ENCODE assay signal across 9 mouse cellular contexts in genomic region chr4:138404806-138405205, GRCm38 (mm10). TPM values are rescaled to one million over a fixed set of nuclear protein-coding genes. Genes with fewer than 3 reads are reported as not detected.
A peak's percentile ranks its signal among the peaks of the same experiment; 100 is the strongest.
DNase-seq lines count a peak whose midpoint lies in the region; ATAC-seq lines count a peak whose summit lies in the region.
"Had no signal": no experiment of that assay in that cellular context is flagged by ENCODE, and none has a peak within 500 bp of the region (broad histone marks: within the 10 kb centered on the region; RNA-seq: fewer than 3 reads in every experiment).

No protein-coding gene starts in this region.

- H3K9ac ChIP-seq in heart, embryonic 11.5 days (ENCODE audit: low read depth, low read length), result no peak overlapping the region
- no peak overlapping the region for H3K9ac ChIP-seq in midbrain, embryonic 14.5 days (replicated peaks; ENCODE audit: low read length)
- H3K9ac ChIP-seq: neural tube, embryonic 13.5 days had no signal

- no peak overlapping the region for H3K4me2 ChIP-seq in heart, embryonic 11.5 days
- H3K4me2 ChIP-seq in midbrain, embryonic 14.5 days (ENCODE audit: low read length), result no peak overlapping the region
- H3K4me2 ChIP-seq: neural tube, embryonic 13.5 days had no signal

- H3K9me3 ChIP-seq in heart, embryonic 11.5 days (replicated peaks; ENCODE audit: control insufficient read depth, low read length), result no peaks in the 10 kb centered on the region
- no peaks in the 10 kb centered on the region for H3K9me3 ChIP-seq in midbrain, embryonic 14.5 days (ENCODE audit: control insufficient read depth, low read length)
- H3K9me3 ChIP-seq: neural tube, embryonic 13.5 days had no signal

- H3K27me3 ChIP-seq in heart, embryonic 11.5 days (ENCODE audit: control insufficient read depth, insufficient read depth, low read length), result no peaks in the 10 kb centered on the region
- H3K27me3 ChIP-seq in midbrain, embryonic 14.5 days (ENCODE audit: control insufficient read depth, insufficient read depth, low read length), result no peaks in the 10 kb centered on the region

- H3K4me3 ChIP-seq in heart, embryonic 11.5 days (ENCODE audit: low read depth, low read length), result no peak overlapping the region
- no peak overlapping the region for H3K4me3 ChIP-seq in midbrain, embryonic 14.5 days (replicated peaks; ENCODE audit: low read depth, low read length)
- H3K4me3 ChIP-seq: neural tube, embryonic 13.5 days had no signal

- no peak overlapping the region for H3K27ac ChIP-seq in heart, embryonic 11.5 days (ENCODE audit: low read depth, low read length)
- no peak overlapping the region for H3K27ac ChIP-seq in midbrain, embryonic 14.5 days (replicated peaks; ENCODE audit: low read depth, low read length)
- H3K27ac ChIP-seq: neural tube, embryonic 13.5 days had no signal

- no peaks in the 10 kb centered on the region for H3K4me1 ChIP-seq in heart, embryonic 11.5 days (ENCODE audit: control insufficient read depth, insufficient read depth, low read length)
- no peaks in the 10 kb centered on the region for H3K4me1 ChIP-seq in midbrain, embryonic 14.5 days (ENCODE audit: control insufficient read depth, insufficient read depth, low read length)
- H3K4me1 ChIP-seq: neural tube, embryonic 13.5 days had no signal

- peak; percentile 26 to 59 for DNase-seq in heart, adult 18-20 months
- DNase-seq in 416B (ENCODE audit: low read depth) (peak; percentile 46), R1 (ENCODE audit: low read depth, low spot score) (peak; percentile 71)
- peak; percentile 25 for DNase-seq in gastrocnemius, postnatal 14 days
- peak; percentile 59 for DNase-seq in lung, postnatal 14 days
- DNase-seq in right cerebral cortex, postnatal 14 days, result no peak
- DNase-seq in midbrain, embryonic 14.5 days, result no peak

- WGBS in heart, embryonic 11.5 days (ENCODE audit: insufficient replicate concordance), result 0% methylated on average over 2 of the region's 2 CpGs
- WGBS in midbrain, embryonic 14.5 days, result 0% methylated on average over 2 of the region's 2 CpGs

- ATAC-seq in heart, embryonic 11.5 days (replicated peaks; ENCODE audit: insufficient number of reproducible peaks, low FRiP score, low TSS enrichment), result no peak
- no peak for ATAC-seq in midbrain, embryonic 14.5 days (ENCODE audit: low FRiP score, low TSS enrichment)

- intact Hi-C loops in gastrocnemius, postnatal 14 days (cut with DNase I; ENCODE audit: low total_unique reads), result no loop called here

- no peaks in the 10 kb centered on the region for H3K36me3 ChIP-seq in heart, embryonic 11.5 days (ENCODE audit: control insufficient read depth, insufficient read depth, low read length)
- no peaks in the 10 kb centered on the region for H3K36me3 ChIP-seq in midbrain, embryonic 14.5 days (ENCODE audit: control insufficient read depth, insufficient read depth, low read length)
- H3K36me3 ChIP-seq: neural tube, embryonic 13.5 days had no signal

RNA-seq across cellular contexts. Expression of gene Fam43b, which starts 8.5 kb away (rescaled TPM):
- total RNA-seq in heart, adult 18-20 months (2021), result not detected
- 0.07 TPM in 1 of 2 replicates, not detected in the other for polyA plus RNA-seq in heart, embryonic 11.5 days (2014; fragmentation: Nextera tagmentation; extraction: Ambion mirVana)
- total RNA-seq in gastrocnemius, postnatal 14 days (2021), result under 1 TPM in 1 of 2 experiments, not detected in 1; 0.08 TPM
- 5.4 and 6.7 TPM in 2 replicates for polyA plus RNA-seq in midbrain, embryonic 14.5 days (2014; fragmentation: Nextera tagmentation; extraction: Ambion mirVana)

RNA-seq across cellular contexts. Expression of gene Mul1, which starts 29.7 kb away (rescaled TPM):
- 10 to 100 TPM; 76.1 to 88.4 TPM for total RNA-seq in heart, adult 18-20 months (2021)
- polyA plus RNA-seq in heart, embryonic 11.5 days (2014; fragmentation: Nextera tagmentation; extraction: Ambion mirVana), result 16.1 and 18.2 TPM in 2 replicates
- total RNA-seq in gastrocnemius, postnatal 14 days (2021), result 10 to 100 TPM; 31.1 to 34.2 TPM
- 22.8 and 23.8 TPM in 2 replicates for polyA plus RNA-seq in midbrain, embryonic 14.5 days (2014; fragmentation: Nextera tagmentation; extraction: Ambion mirVana)

RNA-seq across cellular contexts. Expression of gene Cda, which starts 37.0 kb away (rescaled TPM):
- total RNA-seq in heart, adult 18-20 months (2021), result 1 to 10 TPM; 1.6 to 2.3 TPM
- 6.9 and 7.6 TPM in 2 replicates for polyA plus RNA-seq in heart, embryonic 11.5 days (2014; fragmentation: Nextera tagmentation; extraction: Ambion mirVana)
- 1 to 10 TPM in 1 of 2 experiments, under 1 TPM in 1; 0.55 to 1.9 TPM for total RNA-seq in gastrocnemius, postnatal 14 days (2021)
- 2.4 and 4.6 TPM in 2 replicates for polyA plus RNA-seq in midbrain, embryonic 14.5 days (2014; fragmentation: Nextera tagmentation; extraction: Ambion mirVana)

RNA-seq across cellular contexts. Expression of gene Camk2n1, which starts 49.3 kb away (rescaled TPM):
- 10 to 100 TPM; 12.3 to 12.6 TPM for total RNA-seq in heart, adult 18-20 months (2021)
- polyA plus RNA-seq in heart, embryonic 11.5 days (2014; fragmentation: Nextera tagmentation; extraction: Ambion mirVana), result 1.2 and 1.4 TPM in 2 replicates
- total RNA-seq in gastrocnemius, postnatal 14 days (2021), result 1 to 10 TPM; 4.4 to 4.6 TPM
- polyA plus RNA-seq in midbrain, embryonic 14.5 days (2014; fragmentation: Nextera tagmentation; extraction: Ambion mirVana), result 15.4 and 20.5 TPM in 2 replicates

Comparison
In these comparisons a context has a peak if more than half of its experiments do, and no peak if none do; other contexts are left out.
1. DNase-seq: peak in heart, adult 18-20 months (2 of 2), 416B (single experiment), R1 (single experiment), gastrocnemius, postnatal 14 days (single experiment) and lung, postnatal 14 days (single experiment); none in right cerebral cortex, postnatal 14 days (single experiment) and midbrain, embryonic 14.5 days (single experiment).